Mouse (Mus musculus) monocyte, adult 59 days (primary cell): ENCODE data around the gene Psmb10. TPM values are rescaled to one million over a fixed set of nuclear protein-coding genes. Genes with fewer than 3 reads are reported as not detected.

Experiments used
- total RNA-seq, 2 experiments: library from RNA; stranded (reverse); gene quantifications; one replicate each; pipeline ENCODE4 v1.2.4; 2023

Gene Psmb10
- 100 to 1,000 TPM; 180 to 226 TPM for total RNA-seq

GRCm38 (mm10) chr8:105938306-105938669 is at the start of gene Psmb10:
Gene Psmb10, minus strand, starts transcription at chr8:105938444.

GRCm38 (mm10) chr8:105979325-105979724 is 41.1 kb upstream of the Psmb10 start, which contains the start of gene Dpep3:
Gene Dpep3, minus strand, starts transcription at chr8:105979429.

GRCm38 (mm10) chr8:105965905-105966341 is 27.7 kb upstream of the Psmb10 start, which contains the start of gene Slc12a4:
Gene Slc12a4, minus strand, starts transcription at chr8:105966097.

GRCm38 (mm10) chr8:105943321-105943739 is 5.1 kb upstream of the Psmb10 start, which contains the start of gene Lcat:
Gene Lcat, minus strand, starts transcription at chr8:105943382.

GRCm38 (mm10) chr8:105933762-105934161 is 4.5 kb downstream of the Psmb10 start, which contains the start of gene Ctrl:
Gene Ctrl, minus strand, starts transcription at chr8:105933862.

GRCm38 (mm10) chr8:105900180-105900940 is 37.9 kb downstream of the Psmb10 start, which contains the start of gene Pskh1:
Gene Pskh1, plus strand, starts transcription at chr8:105900441.

GRCm38 (mm10) chr8:105893339-105893738 is 44.9 kb downstream of the Psmb10 start, which contains the start of gene Nrn1l:
Gene Nrn1l, plus strand, starts transcription at chr8:105893567.

Other genes with a start within 250 kb of the Psmb10 start
- 10 to 100 TPM; 27.7 to 32.9 TPM for gene Acd, start 237.3 kb downstream of the Psmb10 start, total RNA-seq
- 1 to 10 TPM; 8.5 to 9.9 TPM for gene Pard6a, start 237.3 kb downstream of the Psmb10 start, total RNA-seq
- not detected for gene 4933405L10Rik, start 230.8 kb downstream of the Psmb10 start, total RNA-seq
- gene Enkd1, start 230.2 kb downstream of the Psmb10 start, total RNA-seq: 1 to 10 TPM in 1 of 2 experiments, under 1 TPM in 1; 0.73 to 1.9 TPM
- gene Gfod2, start 179.8 kb downstream of the Psmb10 start, total RNA-seq: 1 to 10 TPM in 1 of 2 experiments, under 1 TPM in 1; 0.76 to 1.1 TPM
- gene Ranbp10, start 111.1 kb downstream of the Psmb10 start, total RNA-seq: 10 to 100 TPM; 28.0 to 33.8 TPM
- not detected for gene Tsnaxip1, start 110.7 kb downstream of the Psmb10 start, total RNA-seq
- 1 to 10 TPM; 6.9 to 9.3 TPM for gene Cenpt, start 85.2 kb downstream of the Psmb10 start, total RNA-seq
- 10 to 100 TPM; 43.3 to 44.9 TPM for gene Thap11, start 83.3 kb downstream of the Psmb10 start, total RNA-seq
- gene Nutf2, start 77.9 kb downstream of the Psmb10 start, total RNA-seq: 10 to 100 TPM in 1 of 2 experiments, 1 to 10 TPM in 1; 1.5 to 38.4 TPM
- gene Edc4, start 57.6 kb downstream of the Psmb10 start, total RNA-seq: 10 to 100 TPM; 40.4 to 47.7 TPM
- under 1 TPM in 1 of 2 experiments, not detected in 1; 0.97 TPM for gene Nrn1l, start 44.9 kb downstream of the Psmb10 start, total RNA-seq
- gene Pskh1, start 38.0 kb downstream of the Psmb10 start, total RNA-seq: 10 to 100 TPM; 15.8 to 17.4 TPM
- 1 to 10 TPM; 1.8 to 2.1 TPM for gene Ctrl, start 4.6 kb downstream of the Psmb10 start, total RNA-seq
- gene Lcat, start 4.9 kb upstream of the Psmb10 start, total RNA-seq: under 1 TPM in 1 of 2 experiments, not detected in 1; 0.97 TPM
- 10 to 100 TPM; 21.6 to 23.2 TPM for gene Slc12a4, start 27.7 kb upstream of the Psmb10 start, total RNA-seq
- under 1 TPM; 0.82 to 0.84 TPM for gene Dpep3, start 41.0 kb upstream of the Psmb10 start, total RNA-seq
- gene Dus2, start 52.9 kb upstream of the Psmb10 start, total RNA-seq: 1 to 10 TPM; 7.7 to 7.8 TPM
- not detected for gene Dpep2nb, start 67.5 kb upstream of the Psmb10 start, total RNA-seq
- gene Ddx28, start 73.4 kb upstream of the Psmb10 start, total RNA-seq: 10 to 100 TPM; 13.4 to 18.6 TPM
- 10 to 100 TPM; 72.0 to 77.6 TPM for gene Nfatc3, start 120.4 kb upstream of the Psmb10 start, total RNA-seq
- gene Esrp2, start 198.5 kb upstream of the Psmb10 start, total RNA-seq: not detected
- gene Pla2g15, start 212.0 kb upstream of the Psmb10 start, total RNA-seq: 100 to 1,000 TPM; 102 to 105 TPM
- gene Slc7a6, start 230.4 kb upstream of the Psmb10 start, total RNA-seq: 10 to 100 TPM; 17.5 to 19.2 TPM